Mouse (Mus musculus) stomach, postnatal 0 days (tissue): ENCODE data around the gene Atp1a2. TPM values are rescaled to one million over a fixed set of nuclear protein-coding genes. Genes with fewer than 3 reads are reported as not detected.

Source experiments
- ATAC-seq: fragments of 200-750 bp; cut with Nextera tagmentation; 2 replicates; pipeline ENCODE4 v1.8.0; 2017; ENCODE audit not compliant: low FRiP score, low TSS enrichment
- DNase-seq: peaks from one replicate; pipeline ENCODE4 v3.0.0-alpha.2; 2016; ENCODE audit warnings: low spot score
- H3K27ac ChIP-seq: fragments of 300-500 bp; sonication (generic); replicated peaks from 2 replicates; pipeline ENCODE4 v1.5.1; 2014; ENCODE audit warnings: mild to moderate bottlenecking, control low read depth
- H3K27me3 ChIP-seq: fragments of 300-500 bp; sonication (generic); 2 replicates; pipeline ENCODE4 v1.6.1; 2014; ENCODE audit warnings: low read length; ENCODE audit not compliant: control insufficient read depth, insufficient read depth
- H3K36me3 ChIP-seq: fragments of 300-500 bp; sonication (generic); 2 replicates; pipeline ENCODE4 v1.6.1; 2014; ENCODE audit warnings: low read length, mixed read lengths; ENCODE audit not compliant: control insufficient read depth, insufficient read depth
- H3K4me1 ChIP-seq: fragments of 300-500 bp; sonication (generic); replicated peaks from 2 replicates; pipeline ENCODE4 v1.6.1; 2014; ENCODE audit warnings: antibody characterized with exemption; ENCODE audit not compliant: control insufficient read depth, insufficient read depth
- H3K4me2 ChIP-seq: fragments of 300-500 bp; sonication (generic); replicated peaks from 2 replicates; pipeline ENCODE4 v1.6.1; 2014; ENCODE audit warnings: low read depth, mild to moderate bottlenecking, control low read depth, moderate library complexity
- H3K4me3 ChIP-seq: fragments of 300-500 bp; sonication (generic); 2 replicates; pipeline ENCODE4 v1.5.1; 2014; ENCODE audit warnings: low read depth, low read length, control low read depth
- H3K9ac ChIP-seq: fragments of 300-500 bp; sonication (generic); 2 replicates; pipeline ENCODE4 v1.6.1; 2014; ENCODE audit warnings: mild to moderate bottlenecking, low read length, control low read depth, mixed read lengths
- H3K9me3 ChIP-seq: fragments of 300-500 bp; sonication (generic); 2 replicates; pipeline ENCODE4 v1.6.1; 2016; ENCODE audit warnings: low read length; ENCODE audit not compliant: control insufficient read depth
- CTCF ChIP-seq: IDR thresholded peaks from 2 replicates; pipeline ENCODE4 v1.5.1; 2016; ENCODE audit warnings: antibody characterized with exemption, low read depth, mild to moderate bottlenecking, moderate library complexity
- EP300 ChIP-seq: optimal IDR thresholded peaks from 2 replicates; pipeline ENCODE3; 2016; ENCODE audit warnings: antibody characterized with exemption
- WGBS: fragments of 180-500 bp; shearing (Covaris S2); extraction: QIAGEN DNeasy Blood & Tissue Kit; methylation state at CpG from one replicate; pipeline ENCODE4 v1.1.7; 2014; 5-methylcytosine and 5-hydroxymethylcytosine counted together
- polyA plus RNA-seq: library from polyadenylated mRNA; unstranded; fragments of >200 nt; fragmentation: Nextera tagmentation; extraction: Ambion mirVana; gene quantifications from 2 replicates; pipeline ENCODE4 v1.2.1, GENCODE M21; 2015

The Atp1a2 gene
- polyA plus RNA-seq, 1 experiment from 2014 or later, result 3.1 TPM

- Histone ChIP-seq H3K36me3 (peaks cover 8% of the 10 kb centered on the region; the same call in 1 of the 2 replicates), H3K4me1 (no peaks in the 10 kb centered on the region), H3K9me3 (no peaks in the 10 kb centered on the region), H3K9ac (no peak overlapping the region), H3K4me2 (no peak overlapping the region), H3K27ac (no peak overlapping the region), H3K4me3 (no peak overlapping the region), H3K27me3 (no peaks in the 10 kb centered on the region; the same call in 1 of the 2 replicates)
- 56% methylated on average over 13 of the region's 13 CpGs for WGBS
- DNase-seq (no peak), ATAC-seq (no peak)
- no peak for TF ChIP-seq EP300
- TF ChIP-seq CTCF, result no peak
Observed at GRCm38 (mm10) chr1:172322725-172323124, 24.9 kb upstream of the Atp1a2 start.

DNA sequence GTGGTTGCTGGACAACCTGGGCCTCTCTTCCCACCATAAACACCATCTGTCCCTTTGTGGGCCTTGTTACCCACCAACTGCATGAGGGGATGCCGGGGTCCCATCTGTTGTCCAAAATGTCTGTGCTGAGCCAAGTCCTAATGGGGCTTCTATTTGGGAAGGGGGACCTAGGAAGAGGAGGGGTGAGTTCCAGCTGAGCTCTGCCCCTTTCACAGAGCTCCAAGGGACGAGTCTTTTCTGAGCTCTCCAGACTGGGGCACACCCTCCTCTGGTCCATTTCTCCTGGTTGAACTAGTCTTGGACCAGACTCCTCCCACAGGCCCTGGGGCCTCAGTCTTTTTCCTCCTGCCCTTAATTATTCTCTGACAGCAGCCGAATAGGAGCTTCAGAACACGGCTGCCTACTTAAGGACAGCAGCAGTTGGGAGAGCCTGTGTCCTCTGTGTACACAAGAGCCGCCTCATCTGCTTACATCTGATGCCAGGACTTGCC lies 22.1 kb upstream of the Atp1a2 start:
- Histone ChIP-seq H3K9ac (no peak overlapping the region), H3K36me3 (peaks cover 8% of the 10 kb centered on the region; the same call in 1 of the 2 replicates), H3K9me3 (no peaks in the 10 kb centered on the region), H3K4me2 (no peak overlapping the region), H3K27ac (no peak overlapping the region), H3K27me3 (no peaks in the 10 kb centered on the region), H3K4me3 (no peak overlapping the region), H3K4me1 (no peaks in the 10 kb centered on the region)
- WGBS, result 35% methylated on average over 5 of the region's 5 CpGs
- ATAC-seq (no peak; the same call in 1 of the 2 replicates), DNase-seq (no peak)
- no peak for TF ChIP-seq EP300
- TF ChIP-seq CTCF, result no peak

DNA sequence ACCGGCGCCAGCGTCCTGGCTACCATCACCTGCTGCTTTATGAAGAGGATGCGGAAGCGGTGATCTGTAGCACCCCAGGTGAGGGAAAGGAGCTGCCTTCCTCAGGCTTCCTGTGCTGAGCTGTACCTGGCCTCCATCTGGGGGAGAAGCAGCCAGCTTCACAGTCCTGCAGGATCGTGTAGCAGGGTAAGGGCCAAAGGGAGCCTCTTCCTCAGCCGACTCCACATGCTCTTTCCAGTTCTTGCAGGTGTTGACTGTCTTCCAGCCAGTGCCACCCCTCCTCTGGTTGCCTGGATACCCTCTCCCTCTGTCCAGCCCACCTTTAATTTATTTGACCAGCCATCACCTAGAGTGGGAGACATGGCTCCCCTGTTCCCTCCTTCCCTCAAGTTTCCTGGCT lies 21.5 kb upstream of the Atp1a2 start:
- Histone ChIP-seq H3K4me3 (no peak overlapping the region), H3K36me3 (peaks cover 8% of the 10 kb centered on the region; the same call in 1 of the 2 replicates), H3K27me3 (no peaks in the 10 kb centered on the region), H3K9me3 (no peaks in the 10 kb centered on the region), H3K4me2 (no peak overlapping the region), H3K9ac (no peak overlapping the region), H3K27ac (no peak overlapping the region), H3K4me1 (no peaks in the 10 kb centered on the region)
- no peak for ATAC-seq
- TF ChIP-seq CTCF (no peak), EP300 (no peak)
- WGBS, result 83% methylated on average over 7 of the region's 7 CpGs
- DNase-seq, result no peak

DNA sequence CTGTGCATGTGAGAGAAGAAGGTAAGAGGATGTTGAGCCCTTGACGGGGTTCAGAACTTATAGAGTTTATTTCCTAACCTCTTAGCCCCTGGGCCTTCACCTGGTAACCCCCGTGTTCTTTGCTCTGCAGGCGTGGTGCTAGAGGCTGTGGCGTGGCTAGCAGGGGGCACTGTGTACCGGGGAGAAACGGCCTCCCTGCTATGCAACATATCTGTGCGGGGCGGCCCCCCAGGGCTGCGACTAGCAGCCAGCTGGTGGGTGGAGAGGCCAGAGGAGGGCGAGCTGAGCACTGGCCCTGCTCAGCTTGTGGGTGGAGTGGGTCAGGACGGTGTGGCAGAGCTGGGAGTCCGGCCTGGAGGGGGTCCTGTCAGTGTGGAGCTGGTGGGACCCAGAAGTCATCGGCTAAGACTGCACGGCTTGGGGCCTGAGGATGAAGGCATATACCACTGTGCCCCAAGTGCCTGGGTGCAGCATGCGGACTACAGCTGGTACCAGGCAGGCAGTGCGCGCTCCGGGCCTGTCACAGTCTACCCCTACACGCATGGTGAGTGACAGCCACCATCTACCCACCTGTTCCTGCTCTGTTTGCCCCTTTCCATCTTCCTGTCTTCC lies 20.7 kb upstream of the Atp1a2 start:
- Histone ChIP-seq H3K9me3 (no peaks in the 10 kb centered on the region), H3K36me3 (peaks cover 8% of the 10 kb centered on the region; the same call in 1 of the 2 replicates), H3K4me2 (no peak overlapping the region), H3K9ac (no peak overlapping the region), H3K27ac (no peak overlapping the region), H3K4me1 (no peaks in the 10 kb centered on the region), H3K4me3 (no peak overlapping the region), H3K27me3 (no peaks in the 10 kb centered on the region)
- 87% methylated on average over 15 of the region's 19 CpGs for WGBS
- TF ChIP-seq EP300 (no peak), CTCF (no peak)
- DNase-seq (no peak), ATAC-seq (no peak; the same call in 1 of the 2 replicates)

GRCm38 (mm10) chr1:172317946-172318345 lies 20.1 kb upstream of the Atp1a2 start:
- ATAC-seq (no peak), DNase-seq (no peak)
- Histone ChIP-seq H3K4me2 (no peak overlapping the region), H3K27ac (no peak overlapping the region), H3K9ac (no peak overlapping the region), H3K4me3 (no peak overlapping the region), H3K36me3 (peaks cover 8% of the 10 kb centered on the region; the same call in 1 of the 2 replicates), H3K9me3 (no peaks in the 10 kb centered on the region), H3K4me1 (peaks cover 2% of the 10 kb centered on the region), H3K27me3 (no peaks in the 10 kb centered on the region)
- 79% methylated on average over 15 of the region's 15 CpGs for WGBS
- TF ChIP-seq EP300 (no peak), CTCF (no peak)

GRCm38 (mm10) chr1:172317431-172317830 lies 19.6 kb upstream of the Atp1a2 start:
- DNase-seq (no peak), ATAC-seq (no peak)
- H3K36me3 ChIP-seq, result peaks cover 8% of the 10 kb centered on the region; the same call in 1 of the 2 replicates
- no peaks in the 10 kb centered on the region for H3K27me3 ChIP-seq
- H3K4me1 ChIP-seq, result peaks cover 4% of the 10 kb centered on the region
- no peak overlapping the region for H3K27ac ChIP-seq
- no peak overlapping the region for H3K9ac ChIP-seq
- no peaks in the 10 kb centered on the region for H3K9me3 ChIP-seq
- no peak overlapping the region for H3K4me2 ChIP-seq
- TF ChIP-seq CTCF (no peak), EP300 (no peak)
- H3K4me3 ChIP-seq, result no peak overlapping the region
- 74% methylated on average over 18 of the region's 18 CpGs for WGBS
